ENCODE assay signal across 8 mouse cellular contexts in genomic region chr4:123748726-123749415, GRCm38 (mm10). TPM values are rescaled to one million over a fixed set of nuclear protein-coding genes. Genes with fewer than 3 reads are reported as not detected.
DNase-seq lines count a peak whose midpoint lies in the region; ATAC-seq and TF ChIP-seq lines count a peak whose summit lies in the region.

No protein-coding gene starts in this region.

- H3K27me3 ChIP-seq in hindbrain, embryonic 15.5 days: no peaks in the 10 kb centered on the region
- H3K27me3 ChIP-seq in myocyte (ENCODE audit: control insufficient read depth, insufficient read depth, insufficient read length): no peaks in the 10 kb centered on the region

- H3K79me2 ChIP-seq in myocyte (ENCODE audit: control insufficient read depth, insufficient read depth): peaks cover 59% of the 10 kb centered on the region

- H3K9ac ChIP-seq in hindbrain, embryonic 15.5 days: peak overlapping the region; percentile 89

- H3K4me1 ChIP-seq in brown adipose tissue, adult 24 weeks (ENCODE audit: control insufficient read depth, insufficient read depth, insufficient read length, low read length): peaks cover 7% of the 10 kb centered on the region; the same call in 1 of the 2 replicates
- peaks cover 35% of the 10 kb centered on the region for H3K4me1 ChIP-seq in hindbrain, embryonic 15.5 days (replicated peaks)

- H3K9me3 ChIP-seq in hindbrain, embryonic 15.5 days: no peaks in the 10 kb centered on the region

- H3K36me3 ChIP-seq in hindbrain, embryonic 15.5 days: no peaks in the 10 kb centered on the region
- H3K36me3 ChIP-seq in myocyte (ENCODE audit: control insufficient read depth, insufficient read depth): peaks cover 4% of the 10 kb centered on the region

- ATAC-seq in hindbrain, embryonic 15.5 days (ENCODE audit: low FRiP score, low read depth): no peak

- H3K27ac ChIP-seq in left cerebral cortex, adult 2 months: peak overlapping the region; percentile 94
- peak overlapping the region; percentile 77; the same call in 1 of the 2 replicates for H3K27ac ChIP-seq in brown adipose tissue, adult 24 weeks (replicated peaks; ENCODE audit: low read depth, low read length)
- peak overlapping the region; percentile 95 for H3K27ac ChIP-seq in hindbrain, embryonic 15.5 days (replicated peaks)

- 13% methylated on average over 10 of the region's 10 CpGs for WGBS in hindbrain, embryonic 15.5 days

- peak overlapping the region; percentile 75 for H3K4me3 ChIP-seq in left cerebral cortex, adult 2 months
- peak overlapping the region; percentile 99 for H3K4me3 ChIP-seq in brown adipose tissue, adult 24 weeks (ENCODE audit: insufficient read depth, low read depth, low read length)
- H3K4me3 ChIP-seq in hindbrain, embryonic 15.5 days: peak overlapping the region; percentile 88
- peak overlapping the region; percentile 87 for H3K4me3 ChIP-seq in myocyte

- no peak for TF ChIP-seq POLR2A in myocyte (IDR thresholded peaks at IDR 0.05; ENCODE audit: insufficient read length, low read depth)

- peak overlapping the region; percentile 91 for H3ac ChIP-seq in myocyte (ENCODE audit: control insufficient read depth, insufficient read length)

- TF ChIP-seq CTCF in left cerebral cortex, adult 2 months (IDR thresholded peaks at IDR 0.05): no peak; the same call in 1 of the 2 replicates

- DNase-seq in left cerebral cortex, adult 2 months (ENCODE audit: extremely low spot score in 1 of 2, low spot score in 2 of 2): no peak
- DNase-seq in left cerebral cortex, postnatal 25 days (ENCODE audit: low spot score in 2 of 2): no peak
- DNase-seq in frontal cortex, postnatal 14 days (ENCODE audit: low spot score in 2 of 2): no peak
- no peak for DNase-seq in embryo, embryonic 9.5 days (ENCODE audit: extremely low spot score)
- DNase-seq in frontal cortex, adult 2 months (ENCODE audit: extremely low spot score in 1 of 2, low spot score in 1 of 2): no peak

- H3K4me2 ChIP-seq in hindbrain, embryonic 15.5 days: peak overlapping the region; percentile 68
- peak overlapping the region; percentile 96 for H3K4me2 ChIP-seq in myocyte (ENCODE audit: low read depth)

- intact Hi-C loops in left cerebral cortex, adult 2 months (cut with DNase I): loop anchor here (2.0 to 5.0 kb wide), 2 partner anchors 150 to 168 kb away; partner anchors contain the start of genes 4930535I16Rik and Rragc
- intact Hi-C loops in left cerebral cortex, postnatal 25 days (cut with DNase I): loop anchor here (5.0 kb wide), 1 partner anchor 67 kb away; the partner anchor contains the start of gene Macf1

TF ChIP-seq in myocyte, 11 proteins besides CTCF, POLR2A, EP300 and RAD21:
- TF ChIP-seq SRF (IDR thresholded peaks at IDR 0.05; ENCODE audit: control insufficient read depth, insufficient read length, low read depth): no peak
- no peak for TF ChIP-seq REST (IDR thresholded peaks at IDR 0.05; ENCODE audit: insufficient read depth, insufficient read length)
- no peak for TF ChIP-seq USF1 (IDR thresholded peaks at IDR 0.05; ENCODE audit: low read depth)
- TF ChIP-seq TCF3 (IDR thresholded peaks at IDR 0.05; ENCODE audit: insufficient read length, low read depth): no peak
- no peak for TF ChIP-seq MYOG (IDR thresholded peaks at IDR 0.05; ENCODE audit: control insufficient read depth in 1 of 3, insufficient read depth in 1 of 3, insufficient read length in 2 of 3, low read depth in 2 of 3)
- TF ChIP-seq E2F4 (IDR thresholded peaks at IDR 0.05; ENCODE audit: insufficient read depth): no peak
- no peak for TF ChIP-seq POLR2AphosphoS2 (IDR thresholded peaks at IDR 0.05; ENCODE audit: insufficient read length, low read depth)
- no peak for TF ChIP-seq MAX (IDR thresholded peaks at IDR 0.05; ENCODE audit: low read depth)

RNA-seq across cellular contexts. Expression of gene Akirin1, which starts 1.3 kb away (rescaled TPM):
- total RNA-seq in left cerebral cortex, adult 2 months (2021): 10 to 100 TPM; 60.7 to 61.0 TPM
- 10 to 100 TPM; 63.4 to 65.5 TPM for total RNA-seq in left cerebral cortex, postnatal 25 days (2021)
- 41.9 and 46.0 TPM in 2 replicates for polyA plus RNA-seq in brown adipose tissue, adult 24 weeks (2012; ENCODE audit: insufficient read depth, insufficient read length, missing spikeins)
- polyA plus RNA-seq in hindbrain, embryonic 15.5 days (2015; fragmentation: Nextera tagmentation; extraction: Ambion mirVana): 79.8 and 82.1 TPM in 2 replicates
- 30.0 TPM for polyA plus RNA-seq in myocyte (2012; fragmentation: generic; extraction: Trizol)
- polyA plus RNA-seq in frontal cortex, adult 2 months (2012; rRNA removed): 50.9 and 52.4 TPM in 2 replicates

RNA-seq across cellular contexts. Expression of gene Ndufs5, which starts 30.9 kb away (rescaled TPM):
- total RNA-seq in left cerebral cortex, adult 2 months (2021): 100 to 1,000 TPM; 184 to 196 TPM
- 100 to 1,000 TPM; 184 to 187 TPM for total RNA-seq in left cerebral cortex, postnatal 25 days (2021)
- 1,258 and 1,341 TPM in 2 replicates for polyA plus RNA-seq in brown adipose tissue, adult 24 weeks (2012; ENCODE audit: insufficient read depth, insufficient read length, missing spikeins)
- polyA plus RNA-seq in hindbrain, embryonic 15.5 days (2015; fragmentation: Nextera tagmentation; extraction: Ambion mirVana): 457 and 489 TPM in 2 replicates
- 484 TPM for polyA plus RNA-seq in myocyte (2012; fragmentation: generic; extraction: Trizol)
- 517 and 524 TPM in 2 replicates for polyA plus RNA-seq in frontal cortex, adult 2 months (2012; rRNA removed)

RNA-seq across cellular contexts. Expression of gene Rhbdl2, which starts 38.8 kb away (rescaled TPM):
- total RNA-seq in left cerebral cortex, adult 2 months (2021): under 1 TPM; 0.61 to 0.72 TPM
- total RNA-seq in left cerebral cortex, postnatal 25 days (2021): 1 to 10 TPM; 1.3 to 1.4 TPM
- polyA plus RNA-seq in brown adipose tissue, adult 24 weeks (2012; ENCODE audit: insufficient read depth, insufficient read length, missing spikeins): not detected in 2 replicates
- polyA plus RNA-seq in hindbrain, embryonic 15.5 days (2015; fragmentation: Nextera tagmentation; extraction: Ambion mirVana): 1.6 and 1.9 TPM in 2 replicates
- 2.7 TPM for polyA plus RNA-seq in myocyte (2012; fragmentation: generic; extraction: Trizol)
- polyA plus RNA-seq in frontal cortex, adult 2 months (2012; rRNA removed): 1.2 and 1.8 TPM in 2 replicates
